Mouse (Mus musculus) gastrocnemius, postnatal 36 days (tissue): ENCODE measurements around the gene Zcchc3. TPM values are rescaled to one million over a fixed set of nuclear protein-coding genes. Genes with fewer than 3 reads are reported as not detected.

ENCODE experiments used
- DNase-seq, 2 experiments: peaks; one replicate each; pipeline ENCODE4 v3.0.0; 2022
- intact Hi-C: fragments of 180-260 bp; cut with DNase I; formaldehyde crosslinking; loops from one replicate; pipeline ENCODE4 v1.15.1; 2025
- total RNA-seq, 2 experiments: library from RNA; stranded (reverse); gene quantifications; 2 replicates each; pipeline ENCODE4 v1.2.3; 2021

The Zcchc3 gene
- total RNA-seq, 2 experiments from 2014 or later, result 0.84 to 2.1 TPM

DNA sequence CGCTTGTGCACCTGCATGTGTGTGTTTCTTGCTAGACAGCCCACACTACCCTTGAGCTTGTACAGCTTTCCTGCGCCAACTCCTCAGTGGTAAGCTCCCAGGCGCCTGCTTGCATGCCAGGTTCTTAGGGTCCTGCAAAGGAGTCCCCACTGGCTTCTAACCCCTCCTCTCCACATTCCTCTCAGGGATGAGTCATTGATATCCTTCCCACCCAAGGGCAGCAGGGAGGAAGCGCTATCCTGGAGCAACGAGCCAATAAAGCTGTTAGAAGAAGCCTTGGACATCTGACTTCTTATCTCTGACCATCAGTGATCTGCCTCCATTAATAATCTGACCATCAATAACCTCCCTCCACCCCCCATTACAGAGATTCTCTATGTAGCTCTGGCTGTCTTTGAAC is 46.9 kb downstream of the Zcchc3 start:
- intact Hi-C loops, result loop anchor here (5.0 kb wide), 1 partner anchor 256 kb away; no protein-coding TSS in a partner anchor
- no peak for DNase-seq

DNA sequence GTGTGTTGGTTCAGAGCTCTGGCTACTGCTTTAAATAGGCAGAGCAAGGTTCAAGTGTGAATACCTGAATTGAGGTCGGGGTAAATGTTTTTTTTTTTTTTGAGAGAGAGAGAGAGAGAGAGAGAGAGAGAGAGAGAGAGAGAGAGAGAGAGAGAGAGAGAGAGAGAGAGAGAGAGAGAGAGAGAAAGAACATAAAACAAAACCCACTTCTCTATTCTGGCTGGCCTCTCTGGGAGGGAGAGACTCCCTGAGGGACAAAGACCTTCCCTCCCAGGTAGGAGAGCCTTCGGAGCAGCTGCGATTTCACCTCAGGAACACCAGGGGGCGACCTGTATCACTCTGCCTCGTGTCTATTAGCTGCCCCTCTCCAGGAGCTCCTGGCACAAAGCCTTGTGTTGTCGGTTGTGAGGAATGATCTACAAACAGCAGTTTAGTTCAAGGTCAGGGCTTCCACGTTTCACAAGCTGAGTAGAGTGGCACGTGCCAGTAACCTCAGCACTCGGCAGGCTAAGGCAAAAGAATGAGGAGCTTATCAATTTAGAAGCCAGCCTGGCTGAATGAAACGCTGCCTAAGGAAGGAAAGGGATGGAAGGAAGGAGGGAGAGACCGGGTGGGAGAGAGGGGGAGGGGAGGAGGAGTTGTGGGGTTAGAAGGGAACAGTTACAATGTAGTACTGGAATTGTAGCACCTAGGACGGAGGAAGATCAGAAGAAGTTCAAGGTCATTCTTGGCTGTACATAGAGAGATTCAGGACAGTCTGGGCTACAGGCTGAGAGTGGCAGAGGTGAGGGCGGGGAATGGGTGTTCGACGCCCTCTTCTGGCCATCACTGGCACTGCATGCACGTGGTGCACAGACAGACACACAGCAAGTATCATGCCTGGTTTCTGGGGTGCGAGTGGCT is 51.3 kb downstream of the Zcchc3 start:
- intact Hi-C loops, result no loop called here
- peak; percentile 43 to 52 for DNase-seq

Other genes starting within 250 kb of the Zcchc3 start
- gene Csnk2a1, start 188.2 kb downstream of the Zcchc3 start, total RNA-seq, result 10 to 100 TPM; 82.6 to 84.0 TPM
- 10 to 100 TPM; 21.8 to 26.8 TPM for gene Tbc1d20, start 121.2 kb downstream of the Zcchc3 start, total RNA-seq
- gene Rbck1, start 82.4 kb downstream of the Zcchc3 start, total RNA-seq, result 10 to 100 TPM; 24.4 to 31.6 TPM
- 1 to 10 TPM in 1 of 2 experiments, under 1 TPM in 1; 0.62 to 1.5 TPM for gene Trib3, start 71.0 kb downstream of the Zcchc3 start, total RNA-seq
- gene Nrsn2, start 38.4 kb downstream of the Zcchc3 start, total RNA-seq, result not detected
- 1 to 10 TPM; 1.4 to 1.5 TPM for gene Sox12, start 17.0 kb downstream of the Zcchc3 start, total RNA-seq
- gene 6820408C15Rik, start 560 bp upstream of the Zcchc3 start, total RNA-seq, result not detected
- gene Defb23, start 49.6 kb upstream of the Zcchc3 start, total RNA-seq, result not detected
- gene Defb20, start 62.0 kb upstream of the Zcchc3 start, total RNA-seq, result not detected
- not detected for gene Defb22, start 75.1 kb upstream of the Zcchc3 start, total RNA-seq
- not detected for gene Defb26, start 96.7 kb upstream of the Zcchc3 start, total RNA-seq
- not detected for gene Defb28, start 103.2 kb upstream of the Zcchc3 start, total RNA-seq
- not detected for gene Defb29, start 125.1 kb upstream of the Zcchc3 start, total RNA-seq
- gene Gm17416, start 154.3 kb upstream of the Zcchc3 start, total RNA-seq, result not detected
- not detected for gene Defb21, start 157.7 kb upstream of the Zcchc3 start, total RNA-seq
- gene Defb19, start 165.3 kb upstream of the Zcchc3 start, total RNA-seq, result not detected
- gene Defb45, start 184.4 kb upstream of the Zcchc3 start, total RNA-seq, result not detected
- gene Defb36, start 189.3 kb upstream of the Zcchc3 start, total RNA-seq, result not detected
- not detected for gene Defb25, start 208.0 kb upstream of the Zcchc3 start, total RNA-seq
- gene Rem1, start 211.9 kb upstream of the Zcchc3 start, total RNA-seq, result 1 to 10 TPM; 2.7 to 3.6 TPM